Mouse (Mus musculus) macrophage (primary cell): ENCODE measurements at regions not wholly inside any gene's neighbourhood (a gene's known extent, or its start where the extent isn't known, plus 50 kb on each side); places are given as distances from the start of the nearest gene placed in this dataset.

Source experiments
- H3K27ac ChIP-seq: fragments of 350-480 bp; formaldehyde crosslinking; 2 replicates; pipeline ENCODE4 v1.9.0; 2021
- H3K36me3 ChIP-seq: fragments of 350-480 bp; formaldehyde crosslinking; 2 replicates; pipeline ENCODE4 v1.9.0; 2021; ENCODE audit errors: inconsistent target
- H3K4me3 ChIP-seq: fragments of 350-480 bp; formaldehyde crosslinking; 2 replicates; pipeline ENCODE4 v1.9.0; 2021; ENCODE audit errors: inconsistent target
- H3K79me2 ChIP-seq: fragments of 350-480 bp; formaldehyde crosslinking; 2 replicates; pipeline ENCODE4 v1.9.0; 2021; ENCODE audit errors: inconsistent target
- WGBS: methylation state at CpG from one replicate; pipeline ENCODE4 v1.1.7; 2026; ENCODE audit warnings: inconsistent platforms; ENCODE audit not compliant: missing documents; 5-methylcytosine and 5-hydroxymethylcytosine counted together

- no peak overlapping the region for H3K4me3 ChIP-seq
- H3K36me3 ChIP-seq = no peaks in the 10 kb centered on the region
- no peaks in the 10 kb centered on the region for H3K79me2 ChIP-seq
- peak overlapping the region; percentile 62 for H3K27ac ChIP-seq
- 36% methylated on average over 6 of the region's 6 CpGs for WGBS
These were observed 132.5 kb upstream of the Cxcr4 start for GRCm38 (mm10) chr1:128724433-128725091.

- no peaks in the 10 kb centered on the region for H3K36me3 ChIP-seq
- no peak overlapping the region for H3K27ac ChIP-seq
- no peaks in the 10 kb centered on the region for H3K79me2 ChIP-seq
- no peak overlapping the region for H3K4me3 ChIP-seq
- 37% methylated on average over 2 of the region's 3 CpGs for WGBS
These were observed 131.8 kb upstream of the Cxcr4 start for GRCm38 (mm10) chr1:128723843-128724242.

GRCm38 (mm10) chr1:128722061-128722471 lies 130.0 kb upstream of the Cxcr4 start:
- 0% methylated on average over 2 of the region's 2 CpGs for WGBS
- H3K36me3 ChIP-seq = no peaks in the 10 kb centered on the region
- peak overlapping the region; percentile 74 for H3K27ac ChIP-seq
- no peaks in the 10 kb centered on the region for H3K79me2 ChIP-seq
- H3K4me3 ChIP-seq = no peak overlapping the region

- Histone ChIP-seq H3K36me3 (no peaks in the 10 kb centered on the region), H3K4me3 (no peak overlapping the region), H3K79me2 (no peaks in the 10 kb centered on the region), H3K27ac (no peak overlapping the region)
- 96% methylated on average over 6 of the region's 6 CpGs for WGBS
These were observed 122.8 kb upstream of the Cxcr4 start for GRCm38 (mm10) chr1:128714843-128715242.

- H3K36me3 ChIP-seq = no peaks in the 10 kb centered on the region
- H3K4me3 ChIP-seq = no peak overlapping the region
- H3K79me2 ChIP-seq = no peaks in the 10 kb centered on the region
- H3K27ac ChIP-seq = peak overlapping the region; percentile 48
- WGBS = 8% methylated on average over 7 of the region's 7 CpGs
These were observed 120.8 kb upstream of the Cxcr4 start for GRCm38 (mm10) chr1:128712876-128713275.

GRCm38 (mm10) chr1:128711121-128711520 lies 119.0 kb upstream of the Cxcr4 start:
- no peaks in the 10 kb centered on the region for H3K36me3 ChIP-seq
- H3K79me2 ChIP-seq = no peaks in the 10 kb centered on the region
- H3K27ac ChIP-seq = no peak overlapping the region
- no peak overlapping the region for H3K4me3 ChIP-seq
- 94% methylated on average over 5 of the region's 5 CpGs for WGBS

GRCm38 (mm10) chr1:128707747-128708146 lies 115.7 kb upstream of the Cxcr4 start:
- no peaks in the 10 kb centered on the region for H3K79me2 ChIP-seq
- H3K27ac ChIP-seq = 0 out of 2 replicates have a peak overlapping the region, but pooled peaks have one; percentile 5
- WGBS = 31% methylated on average over 6 of the region's 6 CpGs
- no peak overlapping the region for H3K4me3 ChIP-seq
- H3K36me3 ChIP-seq = no peaks in the 10 kb centered on the region

GRCm38 (mm10) chr1:128706167-128706566 lies 114.1 kb upstream of the Cxcr4 start:
- no peak overlapping the region for H3K27ac ChIP-seq
- H3K79me2 ChIP-seq = no peaks in the 10 kb centered on the region
- no peak overlapping the region for H3K4me3 ChIP-seq
- 86% methylated on average over 1 of the region's 2 CpGs for WGBS
- no peaks in the 10 kb centered on the region for H3K36me3 ChIP-seq

GRCm38 (mm10) chr1:128705071-128705503 lies 113.0 kb upstream of the Cxcr4 start:
- H3K27ac ChIP-seq = peak overlapping the region; percentile 75
- H3K79me2 ChIP-seq = no peaks in the 10 kb centered on the region
- no peak overlapping the region for H3K4me3 ChIP-seq
- no peaks in the 10 kb centered on the region for H3K36me3 ChIP-seq
- WGBS = 0% methylated on average over 3 of the region's 3 CpGs

GRCm38 (mm10) chr1:128701326-128701725 lies 109.2 kb upstream of the Cxcr4 start:
- no peaks in the 10 kb centered on the region for H3K36me3 ChIP-seq
- WGBS = 83% methylated on average over 3 of the region's 3 CpGs

GRCm38 (mm10) chr1:128697962-128698361 lies 105.9 kb upstream of the Cxcr4 start:
- 70% methylated on average over 4 of the region's 4 CpGs for WGBS
- Histone ChIP-seq H3K4me3 (no peak overlapping the region), H3K27ac (no peak overlapping the region), H3K36me3 (no peaks in the 10 kb centered on the region), H3K79me2 (no peaks in the 10 kb centered on the region)

More at GRCm38 (mm10) chr1:128701326-128701725, 109.2 kb upstream of the Cxcr4 start:
- H3K79me2 ChIP-seq = no peaks in the 10 kb centered on the region
- H3K27ac ChIP-seq = no peak overlapping the region
- H3K4me3 ChIP-seq = no peak overlapping the region

GRCm38 (mm10) chr1:128695936-128696335 lies 103.8 kb upstream of the Cxcr4 start:
- Histone ChIP-seq H3K79me2 (no peaks in the 10 kb centered on the region), H3K27ac (no peak overlapping the region), H3K4me3 (no peak overlapping the region), H3K36me3 (no peaks in the 10 kb centered on the region)
- 35% methylated on average over 2 of the region's 2 CpGs for WGBS

GRCm38 (mm10) chr1:128692799-128693198 lies 100.7 kb upstream of the Cxcr4 start:
- no peak overlapping the region for H3K4me3 ChIP-seq
- H3K36me3 ChIP-seq = no peaks in the 10 kb centered on the region
- no peaks in the 10 kb centered on the region for H3K79me2 ChIP-seq
- H3K27ac ChIP-seq = no peak overlapping the region

- no peaks in the 10 kb centered on the region for H3K79me2 ChIP-seq
- 88% methylated on average over 8 of the region's 8 CpGs for WGBS
- no peaks in the 10 kb centered on the region for H3K36me3 ChIP-seq
- no peak overlapping the region for H3K4me3 ChIP-seq
- H3K27ac ChIP-seq = no peak overlapping the region
These were observed 100.2 kb upstream of the Cxcr4 start for GRCm38 (mm10) chr1:128692313-128692712.

GRCm38 (mm10) chr1:128687236-128687927 lies 95.3 kb upstream of the Cxcr4 start:
- 92% methylated on average over 9 of the region's 9 CpGs for WGBS
- no peaks in the 10 kb centered on the region for H3K36me3 ChIP-seq

More at GRCm38 (mm10) chr1:128687236-128687927, 95.3 kb upstream of the Cxcr4 start:
- H3K4me3 ChIP-seq = no peak overlapping the region
- no peaks in the 10 kb centered on the region for H3K79me2 ChIP-seq
- H3K27ac ChIP-seq = no peak overlapping the region
